Mouse (Mus musculus): ENCODE data around the gene Gm38392.

Gene Gm38392

GRCm38 (mm10) chr3:88237556-88238194 lies 49.3 kb downstream of the Gm38392 start:
- intact Hi-C loops (cut with DNase I): no loop called here

GRCm38 (mm10) chr3:88237161-88237555 lies 49.9 kb downstream of the Gm38392 start:
- intact Hi-C loops (cut with DNase I): no loop called here

GRCm38 (mm10) chr3:88235616-88236015 lies 51.4 kb downstream of the Gm38392 start:
- intact Hi-C loops (cut with DNase I): no loop called here

- intact Hi-C loops (cut with DNase I): no loop called here
These were observed 51.8 kb downstream of the Gm38392 start for GRCm38 (mm10) chr3:88235216-88235615.

GRCm38 (mm10) chr3:88234041-88234440 lies 53.0 kb downstream of the Gm38392 start:
- intact Hi-C loops (cut with DNase I): no loop called here

GRCm38 (mm10) chr3:88232851-88233649 lies 54.0 kb downstream of the Gm38392 start:
- intact Hi-C loops (cut with DNase I): no loop called here

- intact Hi-C loops (cut with DNase I): no loop called here
These were observed 54.7 kb downstream of the Gm38392 start for GRCm38 (mm10) chr3:88232301-88232702.

GRCm38 (mm10) chr3:88231061-88231641 lies 55.9 kb downstream of the Gm38392 start:
- intact Hi-C loops (cut with DNase I): no loop called here

GRCm38 (mm10) chr3:88230262-88231047 lies 56.6 kb downstream of the Gm38392 start:
- intact Hi-C loops (cut with DNase I): no loop called here

- intact Hi-C loops (cut with DNase I): no loop called here
These were observed 57.5 kb downstream of the Gm38392 start for GRCm38 (mm10) chr3:88229526-88229925.

GRCm38 (mm10) chr3:88228906-88229305 lies 58.1 kb downstream of the Gm38392 start:
- intact Hi-C loops (cut with DNase I): no loop called here

GRCm38 (mm10) chr3:88227976-88228375 lies 59.0 kb downstream of the Gm38392 start:
- intact Hi-C loops (cut with DNase I): no loop called here

- intact Hi-C loops (cut with DNase I): no loop called here
These were observed 59.8 kb downstream of the Gm38392 start for GRCm38 (mm10) chr3:88227260-88227659.

GRCm38 (mm10) chr3:88226101-88226845 lies 60.7 kb downstream of the Gm38392 start:
- intact Hi-C loops (cut with DNase I): no loop called here

- intact Hi-C loops (cut with DNase I): no loop called here
These were observed 62.1 kb downstream of the Gm38392 start for GRCm38 (mm10) chr3:88224929-88225328.

- intact Hi-C loops (cut with DNase I): no loop called here
These were observed 64.6 kb downstream of the Gm38392 start for GRCm38 (mm10) chr3:88222446-88222845.

- intact Hi-C loops (cut with DNase I): no loop called here
These were observed 65.3 kb downstream of the Gm38392 start for GRCm38 (mm10) chr3:88221519-88222390.

GRCm38 (mm10) chr3:88220842-88221241 lies 66.2 kb downstream of the Gm38392 start:
- intact Hi-C loops (cut with DNase I): no loop called here

GRCm38 (mm10) chr3:88219940-88220339 lies 67.1 kb downstream of the Gm38392 start:
- intact Hi-C loops (cut with DNase I): no loop called here

GRCm38 (mm10) chr3:88217679-88218078 lies 69.3 kb downstream of the Gm38392 start:
- intact Hi-C loops (cut with DNase I): no loop called here

Measured in adrenal gland (tissue).